Mouse (Mus musculus) gastrocnemius, postnatal 4 days (tissue): ENCODE data around the gene Tubgcp5. TPM values are rescaled to one million over a fixed set of nuclear protein-coding genes. Genes with fewer than 3 reads are reported as not detected.

Source experiments
- total RNA-seq, 2 experiments: library from RNA; stranded (reverse); gene quantifications; 2 replicates each; pipeline ENCODE4 v1.2.3; 2021

Gene Tubgcp5
- total RNA-seq, 2 experiments from 2014 or later: 16.3 to 18.6 TPM

Other genes starting within 250 kb of the Tubgcp5 start
- gene Siglech, start 26.0 kb upstream of the Tubgcp5 start, total RNA-seq: not detected
- gene Cyfip1, start 47.6 kb downstream of the Tubgcp5 start, total RNA-seq: 10 to 100 TPM; 53.7 to 56.1 TPM
- 10 to 100 TPM; 31.5 to 32.4 TPM for gene Nipa2, start 168.3 kb downstream of the Tubgcp5 start, total RNA-seq
- 1 to 10 TPM; 4.1 to 4.2 TPM for gene Nipa1, start 225.8 kb downstream of the Tubgcp5 start, total RNA-seq